Mouse (Mus musculus) inflammation-experienced regulatory T-cells, adult 6 months (primary cell): ENCODE data around the gene Copb1. TPM values are rescaled to one million over a fixed set of nuclear protein-coding genes. Genes with fewer than 3 reads are reported as not detected.

Experiments
- polyA plus RNA-seq, 3 experiments: library from polyadenylated mRNA; unstranded; fragments of 100-300 nt; shearing (Covaris generic); gene quantifications; one replicate each; pipeline ENCODE4 v1.2.1; 2017

The Copb1 gene
- polyA plus RNA-seq, 3 experiments from 2014 or later = 114 to 150 (median 118) TPM

Other genes starting within 250 kb of the Copb1 start
- 1 to 10 TPM; 3.3 to 5.3 (median 4.5) TPM for gene Rras2, start 136.9 kb downstream of the Copb1 start, polyA plus RNA-seq
- gene Psma1, start 21.4 kb upstream of the Copb1 start, polyA plus RNA-seq = 100 to 1,000 TPM; 227 to 338 (median 255) TPM
- 1 to 10 TPM; 2.9 to 3.3 (median 3.0) TPM for gene Pde3b, start 160.6 kb upstream of the Copb1 start, polyA plus RNA-seq